Mouse (Mus musculus) naive thymus-derived CD4-positive, alpha-beta T cell, adult 2 months (primary cell): Measurements from ENCODE around the gene Etv1.
A peak's percentile ranks its signal among the peaks of the same experiment; 100 is the strongest.

Experiments used
- DNase-seq: peaks from one replicate; pipeline ENCODE4 v3.0.0-alpha.2; 2011; ENCODE audit warnings: low read depth

The Etv1 gene

GRCm38 (mm10) chr12:38779186-38779777 lies at the start of gene Etv1:
TSS of gene Etv1 (plus strand) at chr12:38779380.
- peak; percentile 57 for DNase-seq

- DNase-seq: no peak
These were observed 49.5 kb upstream of the Etv1 start for GRCm38 (mm10) chr12:38729661-38730060.

GRCm38 (mm10) chr12:38730791-38731190 lies 48.4 kb upstream of the Etv1 start:
- no peak for DNase-seq

GRCm38 (mm10) chr12:38759322-38759721 lies 19.9 kb upstream of the Etv1 start:
- DNase-seq: no peak

- no peak for DNase-seq
These were observed 1.9 kb upstream of the Etv1 start for GRCm38 (mm10) chr12:38777316-38777715.

- no peak for DNase-seq
These were observed 1.3 kb upstream of the Etv1 start for GRCm38 (mm10) chr12:38777957-38778298.

GRCm38 (mm10) chr12:38778299-38779075 lies 693 bp upstream of the Etv1 start:
- peak; percentile 53 for DNase-seq

GRCm38 (mm10) chr12:38780006-38780954 lies 1.1 kb downstream of the Etv1 start:
- DNase-seq: peak; percentile 35

- DNase-seq: peak; percentile 26
These were observed 1.8 kb downstream of the Etv1 start for GRCm38 (mm10) chr12:38780955-38781304.

GRCm38 (mm10) chr12:38781686-38782085 lies 2.5 kb downstream of the Etv1 start:
- no peak for DNase-seq

- no peak for DNase-seq
These were observed 4.1 kb downstream of the Etv1 start for GRCm38 (mm10) chr12:38783291-38783690.

- no peak for DNase-seq
These were observed 5.0 kb downstream of the Etv1 start for GRCm38 (mm10) chr12:38784221-38784620.

- no peak for DNase-seq
These were observed 7.4 kb downstream of the Etv1 start for GRCm38 (mm10) chr12:38786571-38786970.

- no peak for DNase-seq
These were observed 8.5 kb downstream of the Etv1 start for GRCm38 (mm10) chr12:38787704-38788103.

GRCm38 (mm10) chr12:38788621-38789020 lies 9.4 kb downstream of the Etv1 start:
- no peak for DNase-seq

- DNase-seq: no peak
These were observed 10.7 kb downstream of the Etv1 start for GRCm38 (mm10) chr12:38789789-38790355.

GRCm38 (mm10) chr12:38793076-38793475 lies 13.9 kb downstream of the Etv1 start:
- DNase-seq: no peak

- DNase-seq: no peak
These were observed 14.5 kb downstream of the Etv1 start for GRCm38 (mm10) chr12:38793697-38794096.

- no peak for DNase-seq
These were observed 27.9 kb downstream of the Etv1 start for GRCm38 (mm10) chr12:38807031-38807430.

- DNase-seq: no peak
These were observed 33.2 kb downstream of the Etv1 start for GRCm38 (mm10) chr12:38812392-38812791.

- no peak for DNase-seq
These were observed 35.0 kb downstream of the Etv1 start for GRCm38 (mm10) chr12:38814010-38814786.

GRCm38 (mm10) chr12:38816235-38816634 lies 37.1 kb downstream of the Etv1 start:
- DNase-seq: no peak
